Mouse (Mus musculus): ENCODE measurements at regions not wholly inside any gene's neighbourhood (a gene's known extent, or its start where the extent isn't known, plus 50 kb on each side); places are given as distances from the start of the nearest gene placed in this dataset.

DNA sequence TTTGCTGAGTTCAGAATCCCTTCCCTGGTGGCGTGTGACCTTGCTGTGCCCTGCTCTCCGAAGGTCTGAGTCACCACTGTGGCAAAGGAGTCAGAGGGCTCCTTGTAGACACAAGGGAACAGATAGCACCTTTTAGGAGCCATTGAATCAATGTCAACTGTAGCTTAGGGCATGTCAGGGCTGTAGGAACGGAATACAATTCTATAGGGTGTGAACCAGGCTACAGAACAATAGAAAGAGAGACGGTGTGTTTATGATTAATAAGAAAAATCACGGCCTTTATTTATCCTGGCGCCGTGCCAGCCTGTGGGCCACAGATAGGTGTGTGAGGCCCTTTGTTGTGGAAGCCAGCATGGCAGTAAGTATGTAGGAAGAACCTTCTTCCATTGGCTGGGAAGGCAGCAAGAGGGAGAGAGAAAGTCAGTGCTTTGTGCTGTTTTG, 228.4 kb upstream of the Foxq1 start:
- no peak for TF ChIP-seq POLR2A (IDR thresholded peaks at IDR 0.05; ENCODE audit: borderline replicate concordance, extremely low read depth, insufficient read depth, insufficient read length)
- Histone ChIP-seq H3K27me3 (ENCODE audit: control insufficient read depth, insufficient read depth, low read length) (no peaks in the 10 kb centered on the region), H3K9ac (ENCODE audit: low read depth, low read length, severe bottlenecking) (no peak overlapping the region), H3K36me3 (ENCODE audit: control insufficient read depth, insufficient read depth, low read length) (no peaks in the 10 kb centered on the region), H3K4me1 (ENCODE audit: control insufficient read depth, insufficient read depth, low read length) (peaks cover 9% of the 10 kb centered on the region; the same call in 1 of the 2 replicates), H3K27ac (replicated peaks; ENCODE audit: low read depth, low read length) (no peak overlapping the region), H3K4me2 (replicated peaks; ENCODE audit: low read depth, low read length, severe bottlenecking) (no peak overlapping the region), H3K4me3 (replicated peaks; ENCODE audit: low read length) (no peak overlapping the region), H3K9me3 (ENCODE audit: control insufficient read depth, low read length) (no peaks in the 10 kb centered on the region)
- 68% methylated on average over 7 of the region's 7 CpGs for WGBS
- DNase-seq (ENCODE audit: low spot score) (no peak), ATAC-seq (ENCODE audit: low FRiP score, low read depth) (no peak)

DNA sequence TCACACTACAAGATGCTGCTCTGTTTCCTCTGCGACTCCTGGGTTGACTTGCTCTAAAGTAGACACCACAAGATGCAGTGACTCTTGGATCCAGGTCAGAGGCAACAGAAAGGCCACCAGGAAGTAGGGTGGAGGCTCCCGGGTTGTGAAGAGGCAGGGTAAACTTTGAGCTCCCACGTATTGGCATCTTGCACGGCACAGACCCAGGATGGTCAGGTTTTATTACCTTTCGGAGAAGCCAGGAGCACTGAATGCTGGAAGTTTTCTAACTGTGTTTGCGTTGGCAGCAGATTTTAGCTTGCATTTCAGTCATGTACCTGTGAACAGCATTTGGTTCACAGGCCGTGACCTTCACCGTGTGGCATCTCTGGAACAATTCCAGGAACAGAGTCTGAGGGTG, 227.2 kb upstream of the Foxq1 start:
- 66% methylated on average over 8 of the region's 8 CpGs for WGBS
- ATAC-seq (ENCODE audit: low FRiP score, low read depth) (no peak), DNase-seq (ENCODE audit: low spot score) (no peak)
- Histone ChIP-seq H3K27ac (replicated peaks; ENCODE audit: low read depth, low read length) (no peak overlapping the region), H3K4me3 (replicated peaks; ENCODE audit: low read length) (no peak overlapping the region), H3K9me3 (ENCODE audit: control insufficient read depth, low read length) (no peaks in the 10 kb centered on the region), H3K4me2 (replicated peaks; ENCODE audit: low read depth, low read length, severe bottlenecking) (no peak overlapping the region), H3K36me3 (ENCODE audit: control insufficient read depth, insufficient read depth, low read length) (no peaks in the 10 kb centered on the region), H3K4me1 (ENCODE audit: control insufficient read depth, insufficient read depth, low read length) (peaks cover 9% of the 10 kb centered on the region; the same call in 1 of the 2 replicates), H3K9ac (ENCODE audit: low read depth, low read length, severe bottlenecking) (no peak overlapping the region), H3K27me3 (ENCODE audit: control insufficient read depth, insufficient read depth, low read length) (no peaks in the 10 kb centered on the region)
- no peak for TF ChIP-seq POLR2A (IDR thresholded peaks at IDR 0.05; ENCODE audit: borderline replicate concordance, extremely low read depth, insufficient read depth, insufficient read length)

DNA sequence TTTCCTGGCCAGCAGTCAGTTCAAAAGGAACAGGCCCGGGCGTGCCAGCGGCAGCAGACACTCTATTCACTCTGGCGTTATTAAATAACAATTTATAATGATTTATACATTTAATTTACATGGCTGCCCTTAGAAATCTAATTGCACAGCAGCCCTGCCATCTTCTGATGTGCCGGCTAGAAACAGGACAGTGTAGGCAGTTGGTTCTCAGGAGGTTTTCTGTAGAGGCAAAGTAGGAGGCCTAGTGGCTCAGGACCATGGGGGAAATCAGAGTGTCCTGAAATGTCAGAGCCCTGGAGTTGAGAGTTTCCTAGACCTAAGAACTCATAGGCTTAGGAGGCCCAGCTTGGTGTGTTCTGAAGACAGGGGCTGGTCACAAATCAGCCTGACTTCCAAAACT, 225.2 kb upstream of the Foxq1 start:
- no peak overlapping the region for H3K9ac ChIP-seq (ENCODE audit: low read depth, low read length, severe bottlenecking)
- DNase-seq (ENCODE audit: low spot score): no peak
- no peak for TF ChIP-seq POLR2A (IDR thresholded peaks at IDR 0.05; ENCODE audit: borderline replicate concordance, extremely low read depth, insufficient read depth, insufficient read length)
- H3K36me3 ChIP-seq (ENCODE audit: control insufficient read depth, insufficient read depth, low read length): no peaks in the 10 kb centered on the region
- no peak overlapping the region for H3K4me2 ChIP-seq (replicated peaks; ENCODE audit: low read depth, low read length, severe bottlenecking)
- H3K4me1 ChIP-seq (ENCODE audit: control insufficient read depth, insufficient read depth, low read length): peaks cover 9% of the 10 kb centered on the region; the same call in 1 of the 2 replicates
- no peak for ATAC-seq (ENCODE audit: low FRiP score, low read depth)
- 38% methylated on average over 5 of the region's 5 CpGs for WGBS
- no peaks in the 10 kb centered on the region for H3K27me3 ChIP-seq (ENCODE audit: control insufficient read depth, insufficient read depth, low read length)
- no peaks in the 10 kb centered on the region for H3K9me3 ChIP-seq (ENCODE audit: control insufficient read depth, low read length)
- no peak overlapping the region for H3K27ac ChIP-seq (replicated peaks; ENCODE audit: low read depth, low read length)
- no peak overlapping the region for H3K4me3 ChIP-seq (replicated peaks; ENCODE audit: low read length)

DNA sequence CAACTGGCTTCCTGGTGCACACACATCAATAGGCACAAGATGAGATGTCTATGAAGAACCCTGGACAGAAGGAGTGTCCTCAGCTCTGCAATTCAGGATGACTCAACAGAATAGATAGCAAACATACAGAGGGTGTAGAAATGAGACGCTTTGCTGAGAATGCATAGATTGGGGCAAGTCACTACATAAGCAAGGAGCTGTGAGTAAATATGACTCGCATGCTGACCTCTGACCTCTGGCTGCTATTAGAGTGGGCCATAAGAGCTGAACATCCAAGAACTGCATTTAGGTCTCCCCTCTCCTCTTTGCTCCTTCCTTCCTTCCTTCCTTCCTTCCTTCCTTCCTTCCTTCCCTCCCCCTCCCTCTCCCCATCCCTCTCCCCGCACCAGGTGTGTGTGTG, 221.0 kb upstream of the Foxq1 start:
- ATAC-seq (ENCODE audit: low FRiP score, low read depth) (no peak), DNase-seq (ENCODE audit: low spot score) (no peak)
- no peak overlapping the region for H3K9ac ChIP-seq (ENCODE audit: low read depth, low read length, severe bottlenecking)
- no peaks in the 10 kb centered on the region for H3K36me3 ChIP-seq (ENCODE audit: control insufficient read depth, insufficient read depth, low read length)
- H3K4me3 ChIP-seq (replicated peaks; ENCODE audit: low read length): no peak overlapping the region
- no peaks in the 10 kb centered on the region for H3K9me3 ChIP-seq (ENCODE audit: control insufficient read depth, low read length)
- no peak for TF ChIP-seq POLR2A (IDR thresholded peaks at IDR 0.05; ENCODE audit: borderline replicate concordance, extremely low read depth, insufficient read depth, insufficient read length)
- no peak overlapping the region for H3K27ac ChIP-seq (replicated peaks; ENCODE audit: low read depth, low read length)
- no peaks in the 10 kb centered on the region for H3K4me1 ChIP-seq (ENCODE audit: control insufficient read depth, insufficient read depth, low read length)
- WGBS: 93% methylated on average over 3 of the region's 3 CpGs
- no peaks in the 10 kb centered on the region for H3K27me3 ChIP-seq (ENCODE audit: control insufficient read depth, insufficient read depth, low read length)
- no peak overlapping the region for H3K4me2 ChIP-seq (replicated peaks; ENCODE audit: low read depth, low read length, severe bottlenecking)

DNA sequence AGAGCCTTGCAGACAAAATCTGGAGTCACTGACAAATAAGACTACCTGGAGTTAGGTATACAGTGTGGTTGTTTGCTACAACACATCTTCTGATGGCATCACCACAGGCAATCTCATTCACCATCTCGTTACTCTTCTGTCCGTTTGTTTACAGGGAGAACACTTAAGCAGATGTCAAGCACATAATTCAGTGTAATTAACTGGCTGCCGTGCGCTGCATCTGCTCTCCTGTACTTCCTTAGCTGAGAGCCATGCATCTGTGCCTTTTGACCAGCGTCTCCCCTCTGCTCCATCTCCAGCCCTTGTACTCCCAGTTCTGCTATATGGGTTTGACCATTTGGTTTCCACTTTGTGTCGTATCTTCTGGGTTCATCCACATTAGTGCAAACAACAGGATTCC, 218.3 kb upstream of the Foxq1 start:
- Histone ChIP-seq H3K9ac (ENCODE audit: low read depth, low read length, severe bottlenecking) (no peak overlapping the region), H3K4me3 (replicated peaks; ENCODE audit: low read length) (no peak overlapping the region), H3K27ac (replicated peaks; ENCODE audit: low read depth, low read length) (no peak overlapping the region), H3K9me3 (ENCODE audit: control insufficient read depth, low read length) (no peaks in the 10 kb centered on the region), H3K4me2 (replicated peaks; ENCODE audit: low read depth, low read length, severe bottlenecking) (no peak overlapping the region), H3K27me3 (ENCODE audit: control insufficient read depth, insufficient read depth, low read length) (no peaks in the 10 kb centered on the region), H3K36me3 (ENCODE audit: control insufficient read depth, insufficient read depth, low read length) (no peaks in the 10 kb centered on the region), H3K4me1 (ENCODE audit: control insufficient read depth, insufficient read depth, low read length) (no peaks in the 10 kb centered on the region)
- no peak for DNase-seq (ENCODE audit: low spot score)
- TF ChIP-seq POLR2A (IDR thresholded peaks at IDR 0.05; ENCODE audit: borderline replicate concordance, extremely low read depth, insufficient read depth, insufficient read length): no peak
- 25% methylated on average over 6 of the region's 6 CpGs for WGBS
- ATAC-seq (ENCODE audit: low FRiP score, low read depth): no peak

DNA sequence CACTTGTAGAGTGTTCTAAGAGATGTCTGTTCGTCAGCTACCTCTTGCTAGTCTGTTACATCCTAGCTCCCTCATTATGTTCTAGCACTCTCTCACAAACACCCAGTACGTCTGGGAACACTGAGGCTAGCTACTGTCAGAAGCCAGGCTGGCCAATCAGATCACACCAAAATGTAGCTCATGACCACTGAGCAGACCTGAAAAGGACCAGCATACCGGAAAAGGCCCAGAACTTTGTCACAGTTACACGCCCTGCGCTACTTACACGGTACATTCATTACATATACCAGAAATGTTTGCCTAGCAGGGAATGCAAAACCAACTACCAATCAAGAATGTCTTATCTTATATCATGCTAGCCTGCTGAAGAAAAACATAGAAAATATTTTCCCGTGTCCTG, 216.5 kb upstream of the Foxq1 start:
- Histone ChIP-seq H3K4me2 (replicated peaks; ENCODE audit: low read depth, low read length, severe bottlenecking) (no peak overlapping the region), H3K9ac (ENCODE audit: low read depth, low read length, severe bottlenecking) (no peak overlapping the region), H3K9me3 (ENCODE audit: control insufficient read depth, low read length) (no peaks in the 10 kb centered on the region), H3K27ac (replicated peaks; ENCODE audit: low read depth, low read length) (no peak overlapping the region), H3K27me3 (ENCODE audit: control insufficient read depth, insufficient read depth, low read length) (no peaks in the 10 kb centered on the region), H3K36me3 (ENCODE audit: control insufficient read depth, insufficient read depth, low read length) (no peaks in the 10 kb centered on the region), H3K4me3 (replicated peaks; ENCODE audit: low read length) (no peak overlapping the region), H3K4me1 (ENCODE audit: control insufficient read depth, insufficient read depth, low read length) (no peaks in the 10 kb centered on the region)
- TF ChIP-seq POLR2A (IDR thresholded peaks at IDR 0.05; ENCODE audit: borderline replicate concordance, extremely low read depth, insufficient read depth, insufficient read length): no peak
- DNase-seq (ENCODE audit: low spot score): no peak
- no peak for ATAC-seq (ENCODE audit: low FRiP score, low read depth)
- WGBS: 89% methylated on average over 7 of the region's 7 CpGs

Measured in limb, embryonic 14.5 days (tissue).